24 mouse cellular contexts compared by ENCODE assay signal in genomic region chr19:8919000-8919399, GRCm38 (mm10). TPM values are rescaled to one million over a fixed set of nuclear protein-coding genes. Genes with fewer than 3 reads are reported as not detected.
DNase-seq lines count a peak whose midpoint lies in the region; ATAC-seq and TF ChIP-seq lines count a peak whose summit lies in the region.
"Had no signal": no experiment of that assay in that cellular context is flagged by ENCODE, and none has a peak within 500 bp of the region (broad histone marks: within the 10 kb centered on the region; RNA-seq: fewer than 3 reads in every experiment).

No protein-coding gene starts in this region.

- H3K4me3 ChIP-seq in spleen, adult 2 months (ENCODE audit: extremely low read depth, insufficient read depth, insufficient read length): no peak overlapping the region
- H3K4me3 ChIP-seq in CH12.LX (replicated peaks in 1 of 3; ENCODE audit: low read depth in 2 of 3, low read length in 2 of 3, poor library complexity in 1 of 3): peak overlapping the region; percentile 17 to 81 (median 46)

- no peaks in the 10 kb centered on the region for H3K27me3 ChIP-seq in spleen, adult 2 months (ENCODE audit: control insufficient read depth, insufficient read depth, low read length)
- H3K27me3 ChIP-seq in CH12.LX (replicated peaks): no peaks in the 10 kb centered on the region
- H3K27me3 ChIP-seq: embryonic facial prominence, embryonic 13.5 days; limb, embryonic 13.5 days; liver, embryonic 13.5 days; neural tube, embryonic 15.5 days had no signal

- intact Hi-C loops in heart, postnatal 36 days (cut with DNase I): no loop called here

- peak; percentile 11 for TF ChIP-seq RAD21 in CH12.LX (IDR thresholded peaks at IDR 0.05; ENCODE audit: low read depth, low read length)

- peaks cover 29% of the 10 kb centered on the region for H3K36me3 ChIP-seq in spleen, adult 2 months (ENCODE audit: control insufficient read depth, insufficient read depth, low read length)
- H3K36me3 ChIP-seq in CH12.LX (replicated peaks in 1 of 2; ENCODE audit: control insufficient read depth in 1 of 2, insufficient read depth in 1 of 2, low read length in 1 of 2): peaks cover 31 to 47% of the 10 kb centered on the region in 2 experiments

- peak overlapping the region; percentile 93 for H3K4me2 ChIP-seq in CH12.LX (ENCODE audit: insufficient read depth, low read depth, poor library complexity, severe bottlenecking)

- 44% methylated on average over 3 of the region's 3 CpGs for WGBS in spleen, adult 2 months

- no peak for TF ChIP-seq POLR2A in spleen, adult 2 months (IDR thresholded peaks at IDR 0.05; ENCODE audit: low read depth, low read length)
- TF ChIP-seq POLR2A in CH12.LX (IDR thresholded peaks at IDR 0.05; ENCODE audit: low read depth, low read length): peak; percentile 55

- DNase-seq in spleen, adult 2 months (ENCODE audit: low read depth in 1 of 2, low spot score in 2 of 2): no peak
- DNase-seq in spleen, postnatal 10 days (ENCODE audit: low spot score in 2 of 2): no peak
- peak; percentile 61 for DNase-seq in CH12.LX (ENCODE audit: extremely low read depth)
- DNase-seq in naive thymus-derived CD4-positive, alpha-beta T cell, adult 2 months (ENCODE audit: low read depth): peak; percentile 22
- DNase-seq in heart, postnatal 36 days: no peak
- DNase-seq: adrenal gland, postnatal 14 days; cerebellum, adult 11 months; cerebellum, adult 9-11 months; gastrocnemius, postnatal 10 days; heart, postnatal 14 days; liver, embryonic 13.5 days; lung, adult 18-20 months; lung, postnatal 4 days; midbrain, embryonic 14.5 days; retina, postnatal 1 day; right cerebral cortex, postnatal 25 days; spleen, adult 18-20 months had no signal

- TF ChIP-seq CTCF in spleen, adult 2 months (IDR thresholded peaks at IDR 0.05; ENCODE audit: extremely low read depth, insufficient read depth, insufficient read length, insufficient replicate concordance): no peak
- TF ChIP-seq CTCF in CH12.LX (conservative IDR thresholded peaks at IDR 0.05 in 1 of 2, IDR thresholded peaks at IDR 0.05 in 1 of 2; ENCODE audit: low read depth in 2 of 2, low read length in 2 of 2): 0 out of 4 replicates have a peak, but pooled peaks of 1 of the 2 experiments have one; percentile 24

- H3K4me1 ChIP-seq in spleen, adult 2 months (ENCODE audit: control insufficient read depth, insufficient read depth, insufficient read length): peaks cover 7% of the 10 kb centered on the region
- peaks cover 0 to 18% of the 10 kb centered on the region in 2 experiments; a peak in 2 of 4 replicates for H3K4me1 ChIP-seq in CH12.LX (ENCODE audit: control insufficient read depth in 1 of 2, insufficient read depth in 2 of 2)

- peak overlapping the region; percentile 96 for H3K9ac ChIP-seq in CH12.LX (ENCODE audit: insufficient read depth, low read depth)
- H3K9ac ChIP-seq: limb, embryonic 13.5 days had no signal

- peak overlapping the region; percentile 53 for H3K27ac ChIP-seq in spleen, adult 2 months (ENCODE audit: insufficient read depth, low read length)
- H3K27ac ChIP-seq in CH12.LX (ENCODE audit: insufficient read depth, low read depth): peak overlapping the region; percentile 96

- peaks cover 19% of the 10 kb centered on the region for H3K79me2 ChIP-seq in CH12.LX (replicated peaks; ENCODE audit: control insufficient read depth, extremely low read depth, insufficient read depth, poor library complexity, severe bottlenecking)

- H3K9me3 ChIP-seq in CH12.LX (replicated peaks; ENCODE audit: low read length): no peaks in the 10 kb centered on the region
- H3K9me3 ChIP-seq: embryonic facial prominence, embryonic 13.5 days; forebrain, embryonic 10.5 days; limb, embryonic 13.5 days; liver, embryonic 13.5 days; neural tube, embryonic 15.5 days had no signal

- in situ Hi-C loops in CH12.LX (cut with MboI; ENCODE audit: low pct_ligation_motif_present, low pct_unique_long_range_greater_than_20kb, low sequenced_read_pairs): no loop called here

- no peak for ATAC-seq in frontal cortex, adult (ENCODE audit: low TSS enrichment)
- ATAC-seq: forebrain, embryonic 16.5 days; lung, postnatal 0 days had no signal

- 0 out of 2 replicates have a peak, but pooled peaks have one; percentile 27 for TF ChIP-seq EP300 in CH12.LX (IDR thresholded peaks at IDR 0.05; ENCODE audit: low read length)

- dilution Hi-C loops in CH12.LX (cut with MboI; ENCODE audit: extremely low pct_ligation_motif_present, extremely low pct_unique_long_range_greater_than_20kb, low sequenced_read_pairs): no loop called here

TF ChIP-seq in CH12.LX, 34 proteins besides CTCF, POLR2A, EP300 and RAD21:
- no peak for TF ChIP-seq POLR2AphosphoS2 (IDR thresholded peaks at IDR 0.05; ENCODE audit: low read depth, low read length)
- TF ChIP-seq PAX5 (IDR thresholded peaks at IDR 0.05; ENCODE audit: low read length): no peak
- no peak for TF ChIP-seq RCOR1 (conservative IDR thresholded peaks at IDR 0.05; ENCODE audit: low read depth, low read length)
- no peak for TF ChIP-seq TCF12 (IDR thresholded peaks at IDR 0.05; ENCODE audit: low read depth, low read length)
- TF ChIP-seq CHD2 (IDR thresholded peaks at IDR 0.05; ENCODE audit: low read length): no peak
- TF ChIP-seq NRF1 (IDR thresholded peaks at IDR 0.05; ENCODE audit: low read depth, low read length): no peak
- peak; percentile 31; the same call in 1 of the 2 replicates for TF ChIP-seq NELFE (IDR thresholded peaks at IDR 0.05; ENCODE audit: low read depth, low read length)
- TF ChIP-seq MYC (IDR thresholded peaks at IDR 0.05; ENCODE audit: low read depth, low read length): 0 out of 2 replicates have a peak, but pooled peaks have one; percentile 37
- no peak for TF ChIP-seq UBTF (IDR thresholded peaks at IDR 0.05; ENCODE audit: low read depth, low read length)
- no peak; the same call in 1 of the 2 replicates for TF ChIP-seq ZNF384 (IDR thresholded peaks at IDR 0.05; ENCODE audit: low read depth, low read length)
- peak; percentile 41; the same call in 1 of the 2 replicates for TF ChIP-seq MXI1 (IDR thresholded peaks at IDR 0.05; ENCODE audit: low read depth, low read length)
- 0 out of 2 replicates have a peak, but pooled peaks have one; percentile 19 for TF ChIP-seq MAZ (IDR thresholded peaks at IDR 0.05; ENCODE audit: low read depth, low read length)
- TF ChIP-seq ZMIZ1 (IDR thresholded peaks at IDR 0.05; ENCODE audit: low read depth, low read length): no peak
- 0 out of 2 replicates have a peak, but pooled peaks have one; percentile 52 for TF ChIP-seq MAFK (IDR thresholded peaks at IDR 0.05; ENCODE audit: insufficient replicate concordance, low read length)
- no peak for TF ChIP-seq ZC3H11A (IDR thresholded peaks at IDR 0.05; ENCODE audit: low read depth, low read length)
- TF ChIP-seq KAT2A (IDR thresholded peaks at IDR 0.05; ENCODE audit: insufficient replicate concordance, low read length): no peak
- peak; percentile 67 for TF ChIP-seq IRF4 (IDR thresholded peaks at IDR 0.05; ENCODE audit: low read depth, low read length)
- TF ChIP-seq JUN (IDR thresholded peaks at IDR 0.05; ENCODE audit: insufficient read depth, low read depth, low read length): no peak
- no peak; the same call in 1 of the 2 replicates for TF ChIP-seq SIN3A (IDR thresholded peaks at IDR 0.05; ENCODE audit: low read length)
- TF ChIP-seq E2F4 (IDR thresholded peaks at IDR 0.05; ENCODE audit: insufficient replicate concordance, low read depth, low read length): no peak
- TF ChIP-seq TBP (conservative IDR thresholded peaks at IDR 0.05; ENCODE audit: low read depth, low read length): no peak; the same call in none of the 2 replicates
- peak; percentile 41; the same call in 1 of the 2 replicates for TF ChIP-seq ELF1 (IDR thresholded peaks at IDR 0.05; ENCODE audit: low read depth, low read length)
- no peak for TF ChIP-seq GABPA (IDR thresholded peaks at IDR 0.05; ENCODE audit: insufficient replicate concordance, low read depth, low read length)
- peak; percentile 45; the same call in 1 of the 2 replicates for TF ChIP-seq ETS1 (conservative IDR thresholded peaks at IDR 0.05; ENCODE audit: low read depth, low read length)
- no peak; the same call in 1 of the 2 replicates for TF ChIP-seq SMC3 (IDR thresholded peaks at IDR 0.05; ENCODE audit: low read depth, low read length)
- TF ChIP-seq CHD1 (IDR thresholded peaks at IDR 0.05; ENCODE audit: low read depth, low read length): no peak
- TF ChIP-seq MEF2A (IDR thresholded peaks at IDR 0.05; ENCODE audit: borderline replicate concordance, low read depth, low read length): no peak

RNA-seq across cellular contexts. Expression of gene B3gat3, which starts 1.2 kb away (rescaled TPM):
- 86.0 and 93.4 TPM in 2 replicates for polyA plus RNA-seq in spleen, adult 2 months (2012; rRNA removed)
- 49.9 and 54.8 TPM in 2 replicates for total RNA-seq in CH12.LX (2012; rRNA removed)
- total RNA-seq in CH12.LX (2014; rRNA removed): 17.8 and 18.6 TPM in 2 replicates
- 31.0 and 33.0 TPM in 2 replicates for polyA plus RNA-seq in CH12.LX (2012; ENCODE audit: insufficient read length, low read depth)
- total RNA-seq in heart, postnatal 36 days (2021): 10 to 100 TPM; 34.5 to 37.6 TPM

RNA-seq across cellular contexts. Expression of gene Rom1, which starts 10.2 kb away (rescaled TPM):
- 10.0 and 11.9 TPM in 2 replicates for polyA plus RNA-seq in spleen, adult 2 months (2012; rRNA removed)
- total RNA-seq in CH12.LX (2012; rRNA removed) (5.5 and 5.6 TPM in 2 replicates), CH12.LX (2014; rRNA removed) (4.2 and 4.7 TPM in 2 replicates)
- polyA plus RNA-seq in CH12.LX (2012; ENCODE audit: insufficient read length, low read depth): 4.8 and 4.9 TPM in 2 replicates
- total RNA-seq in heart, postnatal 36 days (2021): 10 to 100 TPM; 19.8 to 30.2 TPM

RNA-seq across cellular contexts. Expression of gene Eml3, which starts 10.4 kb away (rescaled TPM):
- 72.3 and 77.7 TPM in 2 replicates for polyA plus RNA-seq in spleen, adult 2 months (2012; rRNA removed)
- 33.3 and 33.6 TPM in 2 replicates for total RNA-seq in CH12.LX (2012; rRNA removed)
- 18.7 and 20.4 TPM in 2 replicates for total RNA-seq in CH12.LX (2014; rRNA removed)
- polyA plus RNA-seq in CH12.LX (2012; ENCODE audit: insufficient read length, low read depth): 35.2 and 37.3 TPM in 2 replicates
- total RNA-seq in heart, postnatal 36 days (2021): 10 to 100 TPM in 1 of 2 experiments, 1 to 10 TPM in 1; 9.5 to 11.0 TPM

RNA-seq across cellular contexts. Expression of gene Ganab, which starts 21.1 kb away (rescaled TPM):
- polyA plus RNA-seq in spleen, adult 2 months (2012; rRNA removed): 85.2 and 86.9 TPM in 2 replicates
- total RNA-seq in CH12.LX (2012; rRNA removed) (165 and 169 TPM in 2 replicates), CH12.LX (2014; rRNA removed) (85.7 and 97.0 TPM in 2 replicates)
- 139 and 143 TPM in 2 replicates for polyA plus RNA-seq in CH12.LX (2012; ENCODE audit: insufficient read length, low read depth)
- 10 to 100 TPM; 48.5 to 52.2 TPM for total RNA-seq in heart, postnatal 36 days (2021)

RNA-seq across cellular contexts. Expression of gene Mta2, which starts 22.7 kb away (rescaled TPM):
- 35.0 and 37.7 TPM in 2 replicates for polyA plus RNA-seq in spleen, adult 2 months (2012; rRNA removed)
- total RNA-seq in CH12.LX (2012; rRNA removed) (131 and 158 TPM in 2 replicates), CH12.LX (2014; rRNA removed) (115 and 117 TPM in 2 replicates)
- polyA plus RNA-seq in CH12.LX (2012; ENCODE audit: insufficient read length, low read depth): 149 and 162 TPM in 2 replicates
- 10 to 100 TPM; 33.2 to 38.5 TPM for total RNA-seq in heart, postnatal 36 days (2021)

Comparison
In these comparisons a context has a peak if more than half of its experiments do, and no peak if none do; other contexts are left out.
1. DNase-seq: peak in CH12.LX (single experiment) and naive thymus-derived CD4-positive, alpha-beta T cell, adult 2 months (single experiment); none in spleen, adult 2 months (0 of 2), spleen, postnatal 10 days (0 of 2) and heart, postnatal 36 days (0 of 2).